In genomic region chr16:92503105-92503504, GRCm38 (mm10) we compare ENCODE assay signal across 34 mouse cellular contexts. TPM values are rescaled to one million over a fixed set of nuclear protein-coding genes. Genes with fewer than 3 reads are reported as not detected.
"Had no signal": no experiment of that assay in that cellular context is flagged by ENCODE, and none has a peak within 500 bp of the region (broad histone marks: within the 10 kb centered on the region; RNA-seq: fewer than 3 reads in every experiment).

No protein-coding gene starts in this region.

- H3K36me3 ChIP-seq: heart, embryonic 13.5 days; heart, embryonic 15.5 days; hindbrain, embryonic 10.5 days; hindbrain, embryonic 12.5 days; hindbrain, embryonic 13.5 days; hindbrain, embryonic 15.5 days; intestine, embryonic 15.5 days; kidney, embryonic 15.5 days had no signal

- H3K9ac ChIP-seq: heart, embryonic 13.5 days; heart, embryonic 15.5 days; hindbrain, embryonic 12.5 days; hindbrain, embryonic 13.5 days; hindbrain, embryonic 14.5 days; hindbrain, embryonic 15.5 days; intestine, embryonic 15.5 days; kidney, embryonic 15.5 days had no signal

- H3K4me3 ChIP-seq: heart, embryonic 13.5 days; heart, embryonic 15.5 days; hindbrain, embryonic 10.5 days; hindbrain, embryonic 12.5 days; hindbrain, embryonic 13.5 days; hindbrain, embryonic 15.5 days; intestine, embryonic 15.5 days; kidney, embryonic 15.5 days; layer of hippocampus, adult 2 months; left cerebral cortex, adult 2 months had no signal

- ATAC-seq: hindbrain, embryonic 16.5 days; hindbrain, postnatal 0 days; inflammation-experienced regulatory T-cells, adult 6 months; intestine, embryonic 15.5 days; intestine, embryonic 16.5 days; intestine, postnatal 0 days had no signal

- DNase-seq: heart, postnatal 10 days; heart, postnatal 14 days; heart, postnatal 36 days; heart, postnatal 4 days; kidney, adult 11 months; kidney, adult 18-20 months; kidney, adult 2 months; kidney, adult 8-10 months; kidney, adult 9 months; kidney, postnatal 10 days; kidney, postnatal 14 days; kidney, postnatal 25 days; kidney, postnatal 36 days; kidney, postnatal 4 days; layer of hippocampus, adult 9-11 months; layer of hippocampus, postnatal 36 days had no signal

- H3K27ac ChIP-seq: heart, embryonic 13.5 days; heart, embryonic 15.5 days; hindbrain, embryonic 10.5 days; hindbrain, embryonic 12.5 days; hindbrain, embryonic 13.5 days; hindbrain, embryonic 14.5 days; hindbrain, embryonic 15.5 days; hindbrain, postnatal 0 days; intestine, embryonic 15.5 days; kidney, embryonic 15.5 days; kidney, postnatal 0 days; layer of hippocampus, adult 2 months; left cerebral cortex, adult 2 months had no signal

- H3K9me3 ChIP-seq: heart, embryonic 13.5 days; heart, embryonic 15.5 days; hindbrain, embryonic 10.5 days; hindbrain, embryonic 12.5 days; hindbrain, embryonic 13.5 days; hindbrain, embryonic 15.5 days; intestine, embryonic 15.5 days; kidney, embryonic 15.5 days had no signal

- H3K4me2 ChIP-seq: heart, embryonic 13.5 days; heart, embryonic 15.5 days; hindbrain, embryonic 12.5 days; hindbrain, embryonic 13.5 days; hindbrain, embryonic 14.5 days; hindbrain, embryonic 15.5 days; intestine, embryonic 15.5 days; kidney, embryonic 15.5 days had no signal

RNA-seq across cellular contexts. Expression of gene Clic6, which starts 17.6 kb away (rescaled TPM):
- total RNA-seq: hematopoietic stem cell, adult 5-6 weeks had no signal
- polyA plus RNA-seq: inflammation-experienced regulatory T-cells, adult 6 months had no signal
